Mouse (Mus musculus): ENCODE results near the gene Tmeff2. TPM values are rescaled to one million over a fixed set of nuclear protein-coding genes. Genes with fewer than 3 reads are reported as not detected.

Gene Tmeff2
- polyA plus RNA-seq, 1 experiment from 2014 or later, result 87.2 TPM

- Histone ChIP-seq H3K27ac (ENCODE audit: low read length) (peak overlapping the region; percentile 47; the same call in 1 of the 2 replicates), H3K36me3 (ENCODE audit: control insufficient read depth, insufficient read depth, low read length) (no peaks in the 10 kb centered on the region), H3K4me3 (ENCODE audit: low read depth, low read length) (no peak overlapping the region), H3K9me3 (replicated peaks; ENCODE audit: control insufficient read depth, low read length, poor library complexity, severe bottlenecking) (no peaks in the 10 kb centered on the region), H3K9ac (ENCODE audit: low read depth, low read length) (no peak overlapping the region), H3K4me2 (ENCODE audit: low read length) (no peak overlapping the region), H3K27me3 (ENCODE audit: control insufficient read depth, insufficient read depth, low read depth, low read length) (no peaks in the 10 kb centered on the region), H3K4me1 (ENCODE audit: control insufficient read depth, insufficient read depth, low read length) (peaks cover 6% of the 10 kb centered on the region)
- 65% methylated on average over 6 of the region's 6 CpGs for WGBS
- peak; percentile 58; the same call in 1 of the 2 replicates for ATAC-seq
Observed at GRCm38 (mm10) chr1:51191872-51192613, 291.6 kb downstream of the Tmeff2 start.

- H3K27me3 ChIP-seq (ENCODE audit: control insufficient read depth, insufficient read depth, low read depth, low read length), result no peaks in the 10 kb centered on the region
- no peak for ATAC-seq
- H3K27ac ChIP-seq (ENCODE audit: low read length), result no peak overlapping the region
- H3K4me2 ChIP-seq (ENCODE audit: low read length), result no peak overlapping the region
- H3K36me3 ChIP-seq (ENCODE audit: control insufficient read depth, insufficient read depth, low read length), result no peaks in the 10 kb centered on the region
- no peaks in the 10 kb centered on the region for H3K9me3 ChIP-seq (replicated peaks; ENCODE audit: control insufficient read depth, low read length, poor library complexity, severe bottlenecking)
- 83% methylated on average over 11 of the region's 11 CpGs for WGBS
- no peak overlapping the region for H3K4me3 ChIP-seq (ENCODE audit: low read depth, low read length)
- no peak overlapping the region for H3K9ac ChIP-seq (ENCODE audit: low read depth, low read length)
- H3K4me1 ChIP-seq (ENCODE audit: control insufficient read depth, insufficient read depth, low read length), result no peaks in the 10 kb centered on the region
Observed at GRCm38 (mm10) chr1:51199088-51199830, 298.8 kb downstream of the Tmeff2 start.

- Histone ChIP-seq H3K4me3 (ENCODE audit: low read depth, low read length) (no peak overlapping the region), H3K27me3 (ENCODE audit: control insufficient read depth, insufficient read depth, low read depth, low read length) (no peaks in the 10 kb centered on the region), H3K4me2 (ENCODE audit: low read length) (no peak overlapping the region), H3K9me3 (replicated peaks; ENCODE audit: control insufficient read depth, low read length, poor library complexity, severe bottlenecking) (no peaks in the 10 kb centered on the region), H3K4me1 (ENCODE audit: control insufficient read depth, insufficient read depth, low read length) (no peaks in the 10 kb centered on the region), H3K27ac (ENCODE audit: low read length) (no peak overlapping the region), H3K36me3 (ENCODE audit: control insufficient read depth, insufficient read depth, low read length) (no peaks in the 10 kb centered on the region), H3K9ac (ENCODE audit: low read depth, low read length) (no peak overlapping the region)
- WGBS, result 92% methylated on average over 3 of the region's 3 CpGs
- no peak for ATAC-seq
Observed at GRCm38 (mm10) chr1:51199954-51200353, 299.5 kb downstream of the Tmeff2 start.

- no peak overlapping the region for H3K9ac ChIP-seq (ENCODE audit: low read depth, low read length)
- no peaks in the 10 kb centered on the region for H3K27me3 ChIP-seq (ENCODE audit: control insufficient read depth, insufficient read depth, low read depth, low read length)
- H3K4me3 ChIP-seq (ENCODE audit: low read depth, low read length), result no peak overlapping the region
- H3K9me3 ChIP-seq (replicated peaks; ENCODE audit: control insufficient read depth, low read length, poor library complexity, severe bottlenecking), result no peaks in the 10 kb centered on the region
- H3K27ac ChIP-seq (ENCODE audit: low read length), result no peak overlapping the region
- H3K4me2 ChIP-seq (ENCODE audit: low read length), result no peak overlapping the region
- 75% methylated on average over 3 of the region's 3 CpGs for WGBS
- peak; percentile 61 for ATAC-seq
- H3K36me3 ChIP-seq (ENCODE audit: control insufficient read depth, insufficient read depth, low read length), result no peaks in the 10 kb centered on the region
- peaks cover 12% of the 10 kb centered on the region for H3K4me1 ChIP-seq (ENCODE audit: control insufficient read depth, insufficient read depth, low read length)
Observed at GRCm38 (mm10) chr1:51215631-51216030, 315.2 kb downstream of the Tmeff2 start.

GRCm38 (mm10) chr1:51216292-51217050 is 316.0 kb downstream of the Tmeff2 start:
- H3K9me3 ChIP-seq (replicated peaks; ENCODE audit: control insufficient read depth, low read length, poor library complexity, severe bottlenecking), result no peaks in the 10 kb centered on the region
- H3K4me1 ChIP-seq (ENCODE audit: control insufficient read depth, insufficient read depth, low read length), result peaks cover 12% of the 10 kb centered on the region
- ATAC-seq, result peak; percentile 89
- 32% methylated on average over 5 of the region's 5 CpGs for WGBS
- H3K9ac ChIP-seq (ENCODE audit: low read depth, low read length), result no peak overlapping the region
- H3K4me2 ChIP-seq (ENCODE audit: low read length), result no peak overlapping the region
- no peak overlapping the region for H3K4me3 ChIP-seq (ENCODE audit: low read depth, low read length)
- no peaks in the 10 kb centered on the region for H3K27me3 ChIP-seq (ENCODE audit: control insufficient read depth, insufficient read depth, low read depth, low read length)
- no peaks in the 10 kb centered on the region for H3K36me3 ChIP-seq (ENCODE audit: control insufficient read depth, insufficient read depth, low read length)
- H3K27ac ChIP-seq (ENCODE audit: low read length), result 0 out of 2 replicates have a peak overlapping the region, but pooled peaks have one; percentile 23

- H3K9me3 ChIP-seq (replicated peaks; ENCODE audit: control insufficient read depth, low read length, poor library complexity, severe bottlenecking), result no peaks in the 10 kb centered on the region
- no peaks in the 10 kb centered on the region for H3K27me3 ChIP-seq (ENCODE audit: control insufficient read depth, insufficient read depth, low read depth, low read length)
- H3K4me2 ChIP-seq (ENCODE audit: low read length), result no peak overlapping the region
- no peak; the same call in 1 of the 2 replicates for ATAC-seq
- H3K36me3 ChIP-seq (ENCODE audit: control insufficient read depth, insufficient read depth, low read length), result no peaks in the 10 kb centered on the region
- no peak overlapping the region for H3K9ac ChIP-seq (ENCODE audit: low read depth, low read length)
- WGBS, result 58% methylated on average over 7 of the region's 7 CpGs
- no peak overlapping the region for H3K4me3 ChIP-seq (ENCODE audit: low read depth, low read length)
- H3K4me1 ChIP-seq (ENCODE audit: control insufficient read depth, insufficient read depth, low read length), result peaks cover 12% of the 10 kb centered on the region
- no peak overlapping the region for H3K27ac ChIP-seq (ENCODE audit: low read length)
Observed at GRCm38 (mm10) chr1:51217227-51217626, 316.8 kb downstream of the Tmeff2 start.

GRCm38 (mm10) chr1:51225156-51225555 is 324.7 kb downstream of the Tmeff2 start:
- Histone ChIP-seq H3K4me1 (ENCODE audit: control insufficient read depth, insufficient read depth, low read length) (no peaks in the 10 kb centered on the region), H3K4me2 (ENCODE audit: low read length) (no peak overlapping the region), H3K9ac (ENCODE audit: low read depth, low read length) (no peak overlapping the region), H3K27ac (ENCODE audit: low read length) (no peak overlapping the region), H3K27me3 (ENCODE audit: control insufficient read depth, insufficient read depth, low read depth, low read length) (no peaks in the 10 kb centered on the region), H3K9me3 (replicated peaks; ENCODE audit: control insufficient read depth, low read length, poor library complexity, severe bottlenecking) (no peaks in the 10 kb centered on the region), H3K4me3 (ENCODE audit: low read depth, low read length) (no peak overlapping the region), H3K36me3 (ENCODE audit: control insufficient read depth, insufficient read depth, low read length) (no peaks in the 10 kb centered on the region)
- WGBS, result 84% methylated on average over 7 of the region's 7 CpGs
- ATAC-seq, result no peak

Measured in midbrain, embryonic 16.5 days (tissue).